Mouse (Mus musculus): ENCODE results near the gene Zscan22.
"Not testable (repeated sequence)": the region's sequence is repeated elsewhere in the genome, so short reads cannot be mapped to it uniquely, and the experiment has no call there.

Gene Zscan22

GRCm38 (mm10) chr7:12927693-12928589 is 30.3 kb downstream of the Zscan22 start:
- peak; percentile 21 for DNase-seq (ENCODE audit: low spot score)

- no peak for DNase-seq (ENCODE audit: low spot score)
Observed at GRCm38 (mm10) chr7:12933615-12934140, 36.1 kb downstream of the Zscan22 start.

GRCm38 (mm10) chr7:12934808-12935207 is 37.2 kb downstream of the Zscan22 start:
- no peak for DNase-seq (ENCODE audit: low spot score)

- not testable (repeated sequence) for DNase-seq (ENCODE audit: low spot score)
Observed at GRCm38 (mm10) chr7:12937254-12937803, 39.7 kb downstream of the Zscan22 start.

- DNase-seq (ENCODE audit: low spot score) = no peak
Observed at GRCm38 (mm10) chr7:12940599-12940998, 43.0 kb downstream of the Zscan22 start.

GRCm38 (mm10) chr7:12943488-12943887 is 45.9 kb downstream of the Zscan22 start:
- no peak for DNase-seq (ENCODE audit: low spot score)

GRCm38 (mm10) chr7:12949032-12949871 is 51.6 kb downstream of the Zscan22 start:
- DNase-seq (ENCODE audit: low spot score) = peak; percentile 91

- no peak for DNase-seq (ENCODE audit: low spot score)
Observed at GRCm38 (mm10) chr7:12949872-12950229, 52.2 kb downstream of the Zscan22 start.

- no peak for DNase-seq (ENCODE audit: low spot score)
Observed at GRCm38 (mm10) chr7:12954896-12955295, 57.3 kb downstream of the Zscan22 start.

- DNase-seq (ENCODE audit: low spot score) = no peak
Observed at GRCm38 (mm10) chr7:12957511-12957910, 59.9 kb downstream of the Zscan22 start.
